Mouse (Mus musculus) testis, adult 2 months (tissue): ENCODE results near the gene Elmo1.

Source experiments
- CTCF ChIP-seq: fragments of 200-500 bp; IDR thresholded peaks from 2 replicates; pipeline ENCODE4 v1.5.1; 2012; ENCODE audit warnings: low read depth, mild to moderate bottlenecking, inconsistent platforms, low read length, moderate library complexity; ENCODE audit not compliant: control insufficient read depth, insufficient read depth, insufficient replicate concordance
- POLR2A ChIP-seq: fragments of 200-500 bp; IDR thresholded peaks from 2 replicates; pipeline ENCODE4 v1.6.1; 2012; ENCODE audit warnings: low read depth, mild to moderate bottlenecking, inconsistent platforms, low read length, moderate library complexity; ENCODE audit not compliant: control insufficient read depth

GRCm38 (mm10) chr13:20211780-20212179 lies 121.4 kb downstream of the Elmo1 start:
- no peak for TF ChIP-seq CTCF
- no peak for TF ChIP-seq POLR2A
